Mouse (Mus musculus) E14TG2a.4 (cell line): Measurements from ENCODE around the gene Fam174b.

ENCODE experiments used
- CTCF ChIP-seq: conservative IDR thresholded peaks from 2 replicates; pipeline ENCODE4 v1.5.1; 2014; ENCODE audit warnings: low read length
- NANOG ChIP-seq: IDR thresholded peaks from 2 replicates; pipeline ENCODE4 v1.6.1; 2014; ENCODE audit warnings: borderline replicate concordance, low read length, mixed read lengths
- POU5F1 ChIP-seq: IDR thresholded peaks from 2 replicates; pipeline ENCODE4 v1.6.1; 2014; ENCODE audit warnings: low read length, borderline replicate concordance

- TF ChIP-seq CTCF (no peak), POU5F1 (no peak), NANOG (no peak)
These were observed 26.6 kb upstream of the Fam174b start for GRCm38 (mm10) chr7:73713506-73713905.
